Mouse (Mus musculus) retina, adult 2 months (tissue): ENCODE measurements around the gene Cep72.
"Not testable (repeated sequence)": the region's sequence is repeated elsewhere in the genome, so short reads cannot be mapped to it uniquely, and the experiment has no call there.

ENCODE experiments used
- DNase-seq: peaks from one replicate; pipeline ENCODE4 v3.0.0-alpha.2; 2012; ENCODE audit warnings: low read depth, low spot score

The Cep72 gene

DNA sequence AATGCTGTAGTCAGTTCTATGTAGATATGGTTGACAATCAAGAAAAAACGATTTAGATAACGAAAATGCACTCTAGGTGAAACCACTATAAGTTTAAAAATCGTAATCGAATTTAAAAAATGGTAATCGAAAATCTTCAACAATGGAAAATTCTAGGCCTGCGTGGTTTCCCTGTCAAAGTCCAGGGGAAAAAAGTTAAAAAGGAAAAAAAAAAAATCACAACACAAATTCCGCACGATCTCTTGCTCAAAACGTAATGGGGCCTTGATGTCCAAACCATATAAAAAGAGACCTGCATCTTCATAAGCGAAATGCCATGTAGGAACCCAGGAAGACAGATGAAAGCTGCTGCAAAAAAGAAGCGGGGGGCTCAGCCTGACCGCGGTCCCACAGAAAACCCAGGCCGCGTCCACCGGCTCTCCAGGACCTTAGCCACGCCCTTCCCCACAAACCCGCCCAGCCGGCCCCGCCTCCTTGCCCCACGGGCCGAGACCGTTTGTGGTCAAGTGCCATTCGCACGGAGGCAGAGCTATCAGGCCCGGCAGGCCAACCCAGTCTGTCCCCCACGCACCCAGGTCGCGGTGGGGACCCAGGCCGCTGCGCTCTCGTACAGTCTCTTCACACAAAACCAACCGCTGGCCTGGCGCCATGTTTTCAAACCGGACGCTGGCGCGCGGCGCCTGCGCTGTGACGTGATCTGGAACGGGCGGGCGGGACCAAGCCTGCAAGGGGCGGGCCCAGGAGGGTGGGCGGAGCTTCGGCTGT lies at the start of gene Cep72:
Gene Cep72 (minus strand): TSS at position 687 of the 765 bp plus-strand sequence.
- DNase-seq: peak; percentile 65

DNA sequence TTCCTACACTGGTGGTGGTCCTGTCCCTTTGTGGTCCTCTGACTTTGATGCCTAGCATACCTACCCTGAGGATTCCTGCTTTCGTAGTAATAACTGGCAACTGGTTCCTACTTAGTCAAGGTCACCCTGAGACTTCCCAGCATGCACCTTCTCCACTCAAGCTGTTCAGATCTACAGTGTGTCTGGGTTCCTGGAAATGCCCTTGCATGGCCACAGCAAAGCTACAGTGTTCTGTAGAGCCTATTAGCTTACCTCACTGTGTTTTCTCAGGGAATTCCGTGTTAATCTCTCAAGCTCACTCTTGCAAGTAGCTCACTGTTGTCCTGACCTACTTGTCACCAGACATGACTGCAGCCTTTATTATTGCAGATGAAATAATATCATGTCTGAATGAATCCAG lies 45.3 kb upstream of the Cep72 start:
- DNase-seq: no peak

DNA sequence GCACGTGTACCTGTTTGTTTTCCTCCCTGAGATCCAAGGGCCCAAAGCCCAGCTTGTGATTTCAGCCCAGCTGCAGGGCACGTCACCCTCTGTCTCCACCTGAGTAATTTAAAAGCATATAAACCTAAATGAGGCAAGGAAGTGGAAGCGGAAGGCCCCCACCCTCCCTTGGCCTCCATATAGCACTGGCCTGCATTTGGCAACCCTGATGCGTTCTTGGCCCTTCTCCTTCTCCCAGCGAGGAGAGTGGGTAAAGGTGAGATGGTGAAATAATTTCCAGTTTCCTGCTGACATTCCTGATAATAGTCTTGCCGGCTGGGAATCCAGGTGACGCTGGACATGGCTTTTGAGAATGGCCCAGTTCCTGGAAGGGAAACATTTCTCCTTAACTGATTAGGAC lies 42.3 kb upstream of the Cep72 start:
- DNase-seq: no peak

DNA sequence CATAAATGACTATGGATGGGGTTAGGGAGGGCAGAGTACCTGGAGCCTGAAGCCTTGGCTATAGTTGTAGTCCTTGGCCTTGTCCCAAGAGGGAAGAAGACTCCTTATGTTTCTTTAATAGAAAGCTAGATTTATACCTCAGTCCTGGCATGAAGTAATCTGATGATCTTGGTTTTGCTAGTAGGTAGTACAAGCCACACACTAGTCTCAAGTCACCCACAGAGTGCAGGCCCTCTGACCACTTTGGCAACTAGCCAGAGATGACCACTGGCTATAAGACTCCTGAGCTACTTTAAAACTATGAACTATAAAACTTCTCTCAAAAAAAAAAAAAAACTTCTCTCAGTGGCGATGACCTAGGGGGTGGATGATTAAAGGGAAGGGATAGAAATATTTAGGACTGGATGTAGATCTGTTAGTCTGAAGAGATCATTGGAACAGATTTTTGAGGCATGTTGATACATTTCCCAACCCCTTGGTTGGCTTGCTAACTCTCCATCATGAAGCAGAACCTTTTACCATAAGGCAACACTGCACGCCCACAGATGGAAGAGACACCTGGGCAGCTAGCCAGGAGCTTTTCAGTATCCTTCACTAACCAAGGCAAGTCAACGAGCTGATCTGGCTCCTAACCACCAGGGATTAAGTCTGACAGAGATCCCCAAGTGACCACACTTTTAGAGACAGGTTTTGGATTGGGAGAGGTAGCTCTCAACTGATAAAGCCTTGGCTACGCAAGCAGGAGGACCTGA lies 40.9 kb upstream of the Cep72 start:
- DNase-seq: no peak

DNA sequence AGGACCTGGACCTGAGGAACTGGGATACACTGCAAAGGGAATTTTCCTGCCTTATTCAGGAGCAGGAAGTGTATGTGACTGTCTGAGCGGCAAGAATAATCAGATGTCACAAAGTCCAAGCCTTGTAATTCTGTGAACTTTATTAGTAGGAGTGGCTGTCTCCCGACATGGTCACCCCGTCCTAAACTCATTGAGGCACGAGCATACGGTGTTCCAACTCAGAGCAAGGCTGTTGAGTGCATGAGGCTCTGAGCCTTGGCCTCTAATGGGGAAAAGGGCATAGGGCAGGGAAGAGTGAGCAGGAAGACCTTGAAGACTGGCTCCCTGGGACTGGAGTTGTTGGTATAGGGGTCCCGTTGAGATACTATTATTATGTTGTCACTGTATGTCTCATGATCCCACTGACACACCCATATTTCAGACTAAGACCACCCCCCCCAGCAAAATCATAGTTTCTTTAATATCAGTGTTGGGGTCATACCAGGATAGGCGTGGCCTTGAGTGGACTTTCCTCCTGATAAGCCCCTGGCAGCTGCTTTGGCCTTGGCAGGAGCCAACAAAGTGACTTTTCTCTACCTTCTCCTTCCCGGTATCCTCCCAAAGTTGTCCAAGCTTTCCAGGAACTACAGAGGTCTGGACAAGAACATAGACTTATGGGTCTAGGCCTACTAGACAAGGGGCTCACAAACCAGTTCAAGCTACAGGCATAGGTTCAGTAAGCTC lies 40.2 kb upstream of the Cep72 start:
- no peak for DNase-seq

DNA sequence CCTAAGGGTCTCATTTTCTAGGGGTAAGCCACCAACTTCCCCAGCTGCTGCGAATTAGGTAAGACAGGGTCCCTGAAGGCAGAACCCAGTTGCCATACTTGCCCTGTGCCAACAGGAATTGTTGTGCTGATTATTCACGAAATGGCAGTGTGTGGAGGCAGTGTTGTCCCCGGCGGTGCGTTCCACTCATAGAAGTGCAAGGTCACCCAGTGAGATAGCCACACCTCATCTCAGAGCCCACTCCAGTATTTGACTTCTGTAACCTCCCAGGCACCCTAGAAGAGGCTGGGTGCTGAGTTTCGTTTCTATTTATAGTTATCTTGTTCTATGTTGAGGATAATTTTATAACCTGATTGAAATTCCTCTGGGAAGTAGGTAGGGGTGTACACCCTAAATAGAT lies 36.8 kb upstream of the Cep72 start:
- no peak for DNase-seq

DNA sequence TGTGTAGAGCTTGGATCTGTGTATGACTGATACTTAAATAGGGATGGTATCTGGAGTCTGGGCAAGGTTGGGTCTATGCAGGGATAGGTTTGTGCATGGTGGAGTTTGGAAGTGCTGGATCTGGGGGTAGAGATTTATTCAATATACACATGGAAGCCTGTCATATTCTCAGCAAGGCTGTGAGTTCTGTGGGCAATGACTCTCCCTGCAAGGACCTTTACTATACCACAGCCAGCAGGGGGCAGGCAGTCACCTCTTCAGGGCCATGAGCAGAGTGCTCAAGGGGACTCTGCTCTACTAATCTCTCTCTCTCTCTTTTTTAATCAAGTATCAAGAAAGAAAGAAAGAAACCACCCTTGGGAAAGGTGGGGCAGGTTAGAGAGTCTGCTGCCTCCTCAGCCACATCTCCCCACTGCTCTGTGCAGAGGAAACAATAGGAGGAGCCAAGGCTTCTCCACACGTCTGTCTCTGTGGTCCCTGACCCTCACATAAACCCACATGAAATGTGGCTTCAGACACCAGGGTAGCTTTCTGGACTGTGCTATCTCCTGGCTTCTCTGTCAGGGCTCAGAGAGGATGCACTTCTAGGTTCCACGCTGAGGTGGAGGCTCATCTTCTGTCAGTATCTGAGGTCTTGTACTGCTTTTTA lies 34.7 kb upstream of the Cep72 start:
- peak; percentile 25 for DNase-seq

DNA sequence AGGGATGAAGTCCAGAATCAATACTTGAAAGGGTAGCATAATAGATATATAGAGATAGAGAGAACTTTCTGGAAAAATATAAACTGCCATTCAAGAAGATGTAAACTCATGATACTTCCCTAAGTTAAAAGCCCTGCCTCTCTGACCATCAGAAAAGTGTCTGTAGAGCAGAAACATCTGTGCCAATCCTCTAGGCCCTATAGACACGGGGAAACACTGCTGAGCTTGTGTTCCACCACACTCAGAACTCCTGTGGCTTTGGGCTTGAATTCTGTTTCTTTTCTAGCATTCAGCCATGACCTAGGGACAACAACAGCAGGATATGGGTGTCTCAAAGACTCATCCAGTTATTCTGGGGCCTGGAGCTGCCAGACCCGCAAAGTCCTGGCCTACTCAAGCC lies 33.8 kb upstream of the Cep72 start:
- DNase-seq: no peak

DNA sequence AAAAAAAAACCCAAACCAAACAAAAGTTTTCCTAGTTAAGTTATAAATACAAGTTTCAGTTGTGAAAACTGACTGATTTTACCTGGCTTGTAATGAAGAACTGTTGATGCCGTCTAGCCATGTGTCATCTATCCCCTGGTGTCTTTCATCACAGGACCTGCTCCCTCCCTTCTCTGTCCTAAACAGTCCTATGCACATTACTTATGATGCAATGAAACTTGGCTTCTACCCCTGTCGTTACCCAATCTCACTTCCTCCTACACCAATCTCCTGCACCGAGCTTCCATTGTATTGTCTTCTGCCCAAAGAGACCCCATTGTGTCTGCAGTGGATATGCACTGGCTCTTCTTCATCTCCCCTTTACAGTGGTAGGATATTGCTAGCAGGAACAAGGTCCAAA lies 28.2 kb upstream of the Cep72 start:
- no peak for DNase-seq

DNA sequence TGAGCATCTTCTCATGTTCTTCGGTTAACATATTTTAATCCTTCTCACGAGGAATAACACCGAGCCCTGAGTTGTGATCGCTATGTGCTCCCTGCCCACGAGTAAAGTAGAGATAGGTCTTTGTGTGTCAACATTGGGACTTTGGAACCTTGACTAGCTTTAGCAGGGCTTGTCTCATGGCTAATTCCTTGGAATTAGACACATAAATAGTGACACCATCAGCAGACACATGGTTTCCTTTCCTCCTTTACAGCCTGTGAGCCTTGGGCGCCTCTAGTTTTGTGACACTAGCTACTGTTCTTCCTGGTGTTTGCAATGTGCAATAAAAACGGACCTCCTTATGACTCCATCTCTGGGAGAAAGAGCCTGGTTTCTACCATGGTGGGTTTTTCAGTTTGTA lies 11.3 kb upstream of the Cep72 start:
- no peak for DNase-seq

DNA sequence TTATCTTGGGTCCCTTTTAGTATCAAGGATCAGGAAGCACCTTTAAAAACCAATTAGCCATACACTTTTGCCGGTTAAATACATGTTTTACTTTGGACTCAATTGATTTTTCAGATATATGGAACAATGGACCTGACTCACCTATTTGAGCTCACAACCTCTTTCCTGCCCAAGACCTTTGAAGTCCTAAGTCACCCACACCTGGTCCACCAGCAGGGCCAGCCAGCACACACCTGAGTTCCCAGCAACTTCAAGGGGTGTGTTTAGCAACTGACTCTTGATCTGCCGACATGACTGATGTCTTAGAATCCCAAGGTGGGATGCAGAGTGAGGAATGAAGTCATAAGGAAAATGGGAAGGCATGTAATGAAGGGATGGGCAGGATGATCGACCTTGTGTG lies 9.6 kb upstream of the Cep72 start:
- no peak for DNase-seq

DNA sequence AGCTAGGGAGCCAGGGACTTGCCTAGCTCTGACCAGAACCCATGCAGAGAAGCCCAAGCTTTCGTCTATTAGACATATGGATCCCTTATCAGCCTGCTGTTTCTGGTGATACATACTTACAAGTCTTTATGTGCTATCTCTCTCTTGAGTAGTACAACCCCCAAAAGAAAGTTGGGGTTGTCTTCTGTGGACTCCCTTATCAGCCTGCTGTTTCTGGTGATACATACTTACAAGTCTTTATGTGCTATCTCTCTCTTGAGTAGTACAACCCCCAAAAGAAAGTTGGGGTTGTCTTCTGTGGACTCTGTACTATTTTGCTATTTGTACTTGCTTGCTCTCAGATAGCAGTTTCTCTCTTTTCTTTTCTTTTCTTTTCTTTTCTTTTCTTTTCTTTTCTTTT lies 9.1 kb upstream of the Cep72 start:
- not testable (repeated sequence) for DNase-seq

DNA sequence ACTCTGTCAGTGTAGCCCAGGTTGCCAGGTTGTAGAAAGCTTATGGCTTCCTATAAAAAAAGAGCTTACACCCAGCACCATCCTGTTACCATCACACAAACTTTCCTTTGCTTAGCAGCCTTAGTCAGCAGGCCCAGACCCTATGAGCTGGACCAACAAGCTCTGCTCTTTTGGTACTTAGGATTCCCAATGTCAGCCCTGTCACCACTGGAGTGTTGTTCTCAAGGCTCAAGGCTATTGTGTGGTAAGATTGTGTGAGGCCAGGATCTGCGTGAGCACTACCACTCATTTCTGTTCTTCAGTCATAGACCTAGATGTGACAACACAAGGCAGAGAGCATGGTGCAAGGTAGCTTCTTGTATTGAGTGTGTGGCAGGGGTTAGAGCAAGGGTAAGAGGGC lies 4.5 kb upstream of the Cep72 start:
- no peak for DNase-seq

DNA sequence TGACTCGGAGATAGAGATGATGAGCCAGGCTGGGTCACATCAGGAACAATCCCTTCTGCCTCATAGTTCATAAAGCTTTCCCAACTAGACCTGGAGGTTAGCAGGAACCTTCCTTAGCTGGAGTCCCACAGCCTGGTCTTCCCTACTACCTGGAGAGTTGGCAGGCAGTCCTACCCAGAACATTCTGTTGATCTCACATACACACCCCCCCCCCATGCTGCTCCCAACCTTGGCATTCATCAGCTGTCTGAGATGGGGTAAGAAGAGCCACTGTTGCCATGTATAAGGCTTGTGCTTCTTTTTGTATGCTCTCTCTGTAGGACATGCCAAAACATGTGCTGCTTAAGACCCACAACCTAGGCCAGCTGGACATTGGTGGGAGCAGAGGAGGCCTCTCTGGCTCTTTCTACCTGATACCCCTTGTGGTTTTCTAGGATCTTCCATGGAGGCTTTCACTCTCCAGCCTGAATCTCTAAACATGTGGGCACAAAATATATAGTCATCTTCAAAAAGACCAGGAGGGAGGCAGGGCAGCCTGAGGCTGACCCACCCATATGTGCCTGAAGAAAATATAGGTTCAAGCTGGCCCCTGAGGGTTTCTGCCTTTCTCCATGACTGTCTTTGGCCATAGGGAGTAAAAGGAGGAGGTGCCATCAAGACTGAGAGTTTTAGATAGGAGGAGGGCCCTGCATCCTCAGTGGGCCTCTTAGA lies 1.4 kb upstream of the Cep72 start:
- no peak for DNase-seq

DNA sequence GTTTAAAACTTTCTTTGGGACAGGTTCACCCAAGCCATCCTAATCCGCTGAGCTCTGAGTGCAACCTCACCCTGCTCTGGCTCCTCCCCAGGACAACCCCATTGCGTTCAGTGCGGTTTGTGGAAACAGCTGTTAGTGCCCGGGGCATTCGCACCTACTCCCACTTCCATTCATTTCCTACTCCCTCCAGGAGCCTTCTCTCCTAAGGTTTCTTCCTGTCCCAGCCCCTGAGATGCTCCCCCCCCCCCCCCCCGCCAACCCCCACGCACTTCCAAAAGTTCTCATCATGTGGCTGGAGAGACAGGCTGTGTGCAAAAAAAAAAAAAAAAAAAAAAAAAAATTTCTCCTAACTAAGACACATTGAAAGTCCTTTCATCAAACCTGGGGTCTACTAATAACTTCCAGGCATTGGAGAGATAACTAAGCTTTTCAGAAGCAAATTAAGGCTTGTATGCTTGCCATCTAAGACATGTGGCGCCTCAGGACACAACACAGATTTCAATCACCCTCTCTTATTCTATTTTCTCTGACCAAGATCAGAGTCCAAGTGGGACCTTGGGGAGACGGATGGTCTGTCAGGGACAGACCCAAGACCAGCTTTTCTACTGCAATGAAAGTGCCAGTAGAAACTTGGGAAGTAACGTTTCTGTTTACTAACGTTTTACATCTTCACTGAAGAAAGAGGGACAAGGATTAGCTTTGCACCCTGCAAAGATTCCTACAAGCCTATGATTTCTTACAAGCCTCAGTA lies 454 bp upstream of the Cep72 start:
- DNase-seq: no peak

DNA sequence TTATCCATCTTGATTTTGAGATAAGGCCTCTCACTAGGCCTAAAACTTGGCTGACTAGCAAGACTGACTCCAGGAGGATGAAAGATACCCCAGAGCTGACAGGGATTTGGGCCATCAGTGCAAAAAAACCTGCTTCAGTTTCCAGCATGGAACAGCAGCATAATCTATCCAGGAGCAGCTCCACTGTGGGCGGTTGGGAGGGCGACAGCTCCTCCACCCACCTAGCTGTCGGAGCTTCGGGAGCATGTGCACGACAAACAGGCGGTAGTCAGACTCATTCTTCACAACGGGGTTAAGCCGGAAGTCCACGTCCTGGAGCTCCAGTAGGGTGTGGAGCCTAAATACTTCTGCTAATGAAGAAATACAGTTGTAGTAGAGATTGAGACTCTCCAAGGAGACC lies 4.0 kb downstream of the Cep72 start:
- DNase-seq: no peak

DNA sequence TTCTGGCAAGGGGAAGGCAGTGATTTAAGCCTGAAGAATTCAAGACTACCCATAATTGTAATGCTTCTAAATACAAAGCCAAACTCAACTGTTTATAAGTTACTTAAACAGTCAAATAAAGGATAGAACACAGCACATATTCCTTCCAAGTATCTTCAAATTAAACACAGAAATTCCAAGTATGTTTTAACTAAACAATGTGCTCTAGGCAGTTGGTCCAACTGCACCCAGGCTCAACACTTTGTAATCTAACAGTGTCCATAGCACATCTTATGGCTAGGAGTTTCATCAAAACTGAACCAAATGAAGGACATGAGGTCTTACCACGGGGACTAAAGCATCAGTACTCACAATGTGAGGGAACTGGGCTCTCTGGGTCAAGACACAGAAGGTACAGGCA lies 5.9 kb downstream of the Cep72 start:
- DNase-seq: no peak

DNA sequence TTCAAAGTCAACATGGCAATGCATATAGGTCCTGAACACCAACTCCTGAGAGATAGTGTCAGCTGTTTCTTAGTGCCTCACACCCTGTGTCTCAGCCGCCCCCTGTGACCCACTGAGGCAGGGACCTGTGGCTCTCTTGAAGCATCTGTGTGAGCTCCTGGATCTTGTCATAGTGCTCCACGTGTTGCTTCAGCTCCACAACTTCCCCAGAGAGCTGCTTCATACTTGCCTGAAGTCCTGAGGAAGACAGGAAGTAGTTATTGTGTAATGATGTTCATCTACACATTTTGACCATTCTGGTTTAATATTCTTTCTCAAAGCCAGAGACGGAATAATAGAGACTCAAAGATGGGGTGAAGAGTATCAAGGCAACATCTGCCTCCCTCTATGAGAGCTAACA lies 22.2 kb downstream of the Cep72 start:
- DNase-seq: no peak

DNA sequence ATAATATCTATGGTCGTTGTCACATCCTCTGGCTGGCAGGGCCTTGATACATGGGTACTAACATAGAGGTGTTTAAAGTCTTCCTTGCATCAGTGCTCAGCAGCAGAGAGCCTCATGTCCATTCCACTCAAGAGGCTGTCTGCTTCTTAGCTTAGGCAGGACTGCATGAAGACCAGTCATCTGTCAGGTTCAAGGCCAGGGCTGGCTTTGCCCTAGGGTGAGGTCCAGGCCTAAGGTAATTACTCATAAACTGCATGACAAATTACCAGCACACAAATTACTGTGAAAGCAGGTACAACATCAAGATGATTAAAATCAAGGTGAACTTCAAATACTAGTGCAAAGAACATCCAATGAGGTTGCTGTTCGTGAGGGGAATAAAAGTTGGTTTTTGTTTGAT lies 26.3 kb downstream of the Cep72 start:
- no peak for DNase-seq

DNA sequence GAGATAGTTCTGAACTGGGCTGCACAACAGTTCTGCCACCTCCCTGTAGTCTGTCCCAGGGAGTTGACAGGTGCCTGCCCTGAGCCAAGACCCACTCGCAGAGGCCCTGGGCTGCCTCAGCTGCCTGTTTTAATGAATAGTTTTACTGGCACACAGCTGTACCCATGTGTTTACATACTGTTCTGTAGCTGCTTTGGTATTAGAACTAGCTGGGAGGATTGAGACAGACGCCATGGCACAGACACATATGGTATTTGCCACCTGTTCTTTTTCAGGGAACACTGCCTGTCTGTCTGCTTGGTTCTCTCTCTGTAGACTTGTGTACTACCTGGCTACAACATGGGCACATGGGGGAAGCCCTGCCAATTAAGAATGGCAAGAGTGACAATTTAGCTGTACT lies 27.3 kb downstream of the Cep72 start:
- no peak for DNase-seq

DNA sequence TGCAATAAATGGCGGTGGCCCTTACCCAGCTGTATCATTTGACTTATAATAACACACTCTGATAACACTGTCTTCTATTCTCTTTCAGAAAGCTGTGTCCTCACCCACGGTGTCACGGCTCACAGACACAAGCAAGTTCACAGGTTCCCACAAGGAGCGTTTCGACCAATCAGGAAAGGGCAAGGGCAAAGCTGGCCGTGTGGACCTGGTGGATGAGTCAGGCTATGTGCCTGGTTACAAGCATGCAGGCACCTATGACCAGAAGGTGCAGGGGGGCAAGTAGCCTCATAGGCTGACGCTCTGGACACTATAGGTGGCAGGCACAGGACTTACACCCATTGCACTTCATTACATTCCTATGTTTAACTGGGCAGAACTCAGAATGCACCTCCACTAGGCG lies 31.0 kb downstream of the Cep72 start:
- no peak for DNase-seq
